Mouse (Mus musculus) layer of hippocampus, postnatal 36 days (tissue): ENCODE measurements around the gene Mobp. TPM values are rescaled to one million over a fixed set of nuclear protein-coding genes. Genes with fewer than 3 reads are reported as not detected.
"Not testable (repeated sequence)": the region's sequence is repeated elsewhere in the genome, so short reads cannot be mapped to it uniquely, and the experiment has no call there.

ENCODE experiments used
- DNase-seq, 2 experiments: peaks; one replicate each; pipeline ENCODE4 v3.0.0; 2022
- total RNA-seq, 2 experiments: library from RNA; stranded (reverse); gene quantifications; 2 replicates each; pipeline ENCODE4 v1.2.3; 2021

The Mobp gene
- 100 to 1,000 TPM; 456 to 539 TPM for total RNA-seq

- no peak for DNase-seq
Observed at GRCm38 (mm10) chr9:120149222-120149828, at the start of gene Mobp. TSS of gene Mobp (plus strand) at chr9:120149707.

- no peak for DNase-seq
Observed at GRCm38 (mm10) chr9:120101165-120101564, 48.3 kb upstream of the Mobp start.

- not testable (repeated sequence) for DNase-seq
Observed at GRCm38 (mm10) chr9:120108953-120109352, 40.6 kb upstream of the Mobp start.

GRCm38 (mm10) chr9:120110211-120111018 lies 39.1 kb upstream of the Mobp start, which contains the start of gene Slc25a38:
TSS of gene Slc25a38 (plus strand) at chr9:120110374.
- DNase-seq = peak; percentile 94 to 95

- no peak for DNase-seq
Observed at GRCm38 (mm10) chr9:120111156-120111945, 38.2 kb upstream of the Mobp start.

- DNase-seq = no peak
Observed at GRCm38 (mm10) chr9:120112472-120112871, 37.0 kb upstream of the Mobp start.

GRCm38 (mm10) chr9:120113456-120113855 lies 36.1 kb upstream of the Mobp start:
- DNase-seq = no peak

GRCm38 (mm10) chr9:120114051-120114788 lies 35.3 kb upstream of the Mobp start:
- no peak for DNase-seq

GRCm38 (mm10) chr9:120114789-120115151 lies 34.7 kb upstream of the Mobp start:
- DNase-seq = no peak

- DNase-seq = no peak
Observed at GRCm38 (mm10) chr9:120115580-120115979, 33.9 kb upstream of the Mobp start.

- DNase-seq = no peak
Observed at GRCm38 (mm10) chr9:120116184-120116624, 33.3 kb upstream of the Mobp start.

- DNase-seq = no peak
Observed at GRCm38 (mm10) chr9:120118212-120118611, 31.3 kb upstream of the Mobp start.

- no peak for DNase-seq
Observed at GRCm38 (mm10) chr9:120120503-120120902, 29.0 kb upstream of the Mobp start.

- no peak for DNase-seq
Observed at GRCm38 (mm10) chr9:120126868-120127267, 22.6 kb upstream of the Mobp start.

- peak; percentile 95 to 97 for DNase-seq
Observed at GRCm38 (mm10) chr9:120127538-120128251, 21.8 kb upstream of the Mobp start, which contains the start of gene Rpsa. TSS of gene Rpsa (plus strand) at chr9:120127689.

- DNase-seq = no peak
Observed at GRCm38 (mm10) chr9:120129276-120129675, 20.2 kb upstream of the Mobp start.

GRCm38 (mm10) chr9:120131784-120132288 lies 17.7 kb upstream of the Mobp start:
- DNase-seq = no peak

GRCm38 (mm10) chr9:120132980-120133754 lies 16.3 kb upstream of the Mobp start:
- no peak for DNase-seq

GRCm38 (mm10) chr9:120133755-120134475 lies 15.6 kb upstream of the Mobp start:
- no peak for DNase-seq
